Mouse (Mus musculus) telencephalon, adult 2 months (tissue): ENCODE measurements around the gene Cyp2r1.
"Not testable (repeated sequence)": the region's sequence is repeated elsewhere in the genome, so short reads cannot be mapped to it uniquely, and the experiment has no call there.

Source experiments
- DNase-seq: peaks from one replicate; pipeline ENCODE4 v3.0.0-alpha.2; 2011; ENCODE audit warnings: low read depth, low spot score

Gene Cyp2r1

GRCm38 (mm10) chr7:114562531-114563241, at the start of gene Cyp2r1:
Gene Cyp2r1, minus strand, starts transcription at chr7:114562972.
- peak; percentile 86 for DNase-seq

DNA sequence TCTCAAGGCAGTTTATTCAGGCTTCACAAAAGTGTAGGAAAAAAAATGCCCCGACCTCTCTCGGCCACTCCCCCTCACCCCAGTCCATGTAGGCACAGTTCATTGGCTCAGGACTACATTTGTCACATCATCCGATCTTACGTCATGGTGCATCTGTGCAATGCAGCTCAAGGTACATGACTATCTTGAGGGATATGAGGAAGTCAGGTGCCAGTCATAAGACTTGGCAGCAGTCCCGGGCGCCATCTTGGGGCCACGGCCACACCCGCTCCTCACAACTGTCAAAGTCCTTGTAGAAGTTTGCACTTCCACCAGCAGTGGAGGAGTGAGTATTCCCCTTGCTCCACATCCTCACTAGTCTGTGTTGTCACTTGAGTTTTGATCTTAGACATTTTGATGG, 31.6 kb upstream of the Cyp2r1 start:
- not testable (repeated sequence) for DNase-seq

DNA sequence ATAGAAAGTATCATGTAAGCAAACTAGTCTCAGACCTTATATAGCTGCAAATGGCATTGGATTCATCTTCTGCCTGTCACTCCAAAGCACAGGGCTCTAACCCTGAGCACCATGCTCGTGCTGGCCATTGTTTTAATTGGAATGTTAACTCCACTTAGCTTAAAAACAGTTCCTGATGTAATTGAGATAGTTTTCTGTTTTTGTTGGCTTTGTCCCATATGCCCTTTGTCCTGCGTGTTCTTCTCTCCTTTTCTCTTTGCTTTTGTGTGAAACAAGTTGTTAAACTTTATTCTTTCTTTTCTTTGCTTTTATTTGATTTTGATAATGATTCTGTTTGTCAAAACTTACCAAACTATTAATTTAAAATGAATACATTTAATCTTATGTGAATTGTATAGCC, 19.7 kb upstream of the Cyp2r1 start:
- no peak for DNase-seq

- DNase-seq = no peak
Observed at GRCm38 (mm10) chr7:114581200-114581599, 18.4 kb upstream of the Cyp2r1 start.

DNA sequence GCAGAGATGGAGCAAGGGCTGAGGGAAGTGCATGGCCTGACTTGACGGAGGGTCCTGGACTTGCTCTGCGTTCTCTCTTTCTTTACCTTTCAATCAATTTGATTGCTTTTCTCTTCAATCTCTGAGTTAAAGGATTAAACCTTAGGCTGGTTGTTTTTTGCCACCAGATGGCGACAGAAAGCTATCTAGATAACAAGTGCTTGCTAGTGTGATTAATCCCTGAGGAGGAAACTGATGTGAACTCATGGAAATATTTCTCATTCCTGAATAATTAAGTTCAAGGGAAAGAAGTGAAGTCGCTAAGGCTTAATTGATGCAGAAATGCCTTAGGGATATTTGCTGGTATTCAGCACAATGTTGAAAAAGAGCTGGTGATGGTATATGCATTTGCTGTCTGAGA, 17.7 kb upstream of the Cyp2r1 start:
- peak; percentile 23 for DNase-seq

- DNase-seq = no peak
Observed at GRCm38 (mm10) chr7:114577665-114578064, 14.9 kb upstream of the Cyp2r1 start.

- no peak for DNase-seq
Observed at GRCm38 (mm10) chr7:114576931-114577330, 14.2 kb upstream of the Cyp2r1 start.

- not testable (repeated sequence) for DNase-seq
Observed at GRCm38 (mm10) chr7:114573866-114574265, 11.1 kb upstream of the Cyp2r1 start.

DNA sequence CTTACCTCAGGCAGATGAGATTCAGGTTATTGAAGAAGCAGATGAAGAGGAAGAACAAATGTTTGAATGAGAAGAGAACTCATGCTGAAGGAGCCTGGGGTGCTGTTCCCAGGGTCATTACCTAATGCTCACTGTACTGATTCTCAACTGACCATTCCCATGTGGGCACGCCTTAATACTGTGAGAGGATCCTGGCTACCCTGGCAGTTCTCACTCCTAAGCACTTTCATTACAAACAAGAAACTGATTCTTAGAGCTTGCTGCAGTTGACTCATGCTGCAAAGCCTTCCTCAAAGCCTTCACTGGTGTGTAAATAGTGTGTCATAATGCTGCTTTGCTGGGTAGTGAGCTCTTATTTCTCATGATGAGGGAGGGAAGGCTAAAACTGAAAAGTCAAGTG, 26.6 kb downstream of the Cyp2r1 start:
- no peak for DNase-seq

DNA sequence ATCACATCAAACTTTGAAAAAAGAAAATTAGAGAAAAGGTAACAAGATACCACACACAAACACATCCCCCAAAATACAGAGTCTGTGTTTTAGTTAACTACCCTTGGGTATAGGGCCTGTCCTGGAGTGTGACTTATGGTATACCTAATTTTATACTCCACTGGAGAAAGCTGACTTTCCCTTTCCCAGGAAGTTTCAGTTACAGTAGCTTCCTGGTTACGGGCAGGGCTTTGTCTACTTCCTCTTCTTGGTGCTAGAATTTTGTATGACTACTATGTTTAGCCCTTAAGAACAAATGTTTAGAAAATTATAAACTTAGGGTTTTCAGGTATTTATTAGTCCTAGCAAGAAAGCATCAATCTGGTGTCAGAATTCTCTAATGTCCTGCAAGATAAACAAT, 36.5 kb downstream of the Cyp2r1 start:
- no peak for DNase-seq

- DNase-seq = no peak
Observed at GRCm38 (mm10) chr7:114520122-114520521, 42.6 kb downstream of the Cyp2r1 start.

GRCm38 (mm10) chr7:114508879-114509278, 53.9 kb downstream of the Cyp2r1 start:
- DNase-seq = no peak
